26 mouse cellular contexts compared by ENCODE assay signal in the genomic region with DNA sequence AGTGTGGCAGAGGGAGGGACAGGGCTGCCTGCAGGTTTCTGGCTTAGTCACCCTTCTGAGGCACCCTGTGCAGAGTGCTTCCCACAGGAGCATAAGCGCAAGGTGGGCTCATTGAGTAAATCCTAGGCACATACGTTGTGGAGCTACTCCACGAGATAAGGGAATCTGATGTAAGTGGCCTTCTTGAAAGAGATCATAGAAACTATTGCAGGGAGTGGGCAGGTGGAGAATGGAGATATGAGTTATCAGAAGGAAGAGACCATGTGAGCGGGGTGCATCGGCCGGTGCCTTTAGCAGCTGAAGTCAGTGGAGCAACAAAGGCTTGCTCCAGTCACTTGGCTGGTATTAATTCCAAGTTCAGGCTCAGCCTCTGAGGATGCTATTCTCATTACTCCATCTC. TPM values are rescaled to one million over a fixed set of nuclear protein-coding genes. Genes with fewer than 3 reads are reported as not detected.
DNase-seq lines count a peak whose midpoint lies in the region; ATAC-seq and TF ChIP-seq lines count a peak whose summit lies in the region.
"Had no signal": no experiment of that assay in that cellular context is flagged by ENCODE, and none has a peak within 500 bp of the region (broad histone marks: within the 10 kb centered on the region; RNA-seq: fewer than 3 reads in every experiment).

No protein-coding gene starts in this region.

- peaks cover 9% of the 10 kb centered on the region; the same call in 1 of the 2 replicates for H3K9me3 ChIP-seq in liver, embryonic 12.5 days (replicated peaks)
- peaks cover 4% of the 10 kb centered on the region; the same call in 1 of the 2 replicates for H3K9me3 ChIP-seq in liver, postnatal 0 days (ENCODE audit: low read length)
- H3K9me3 ChIP-seq in kidney, embryonic 15.5 days (replicated peaks): peaks cover 14% of the 10 kb centered on the region
- no peaks in the 10 kb centered on the region for H3K9me3 ChIP-seq in midbrain, embryonic 15.5 days
- H3K9me3 ChIP-seq: hindbrain, embryonic 15.5 days had no signal

- no peak overlapping the region for H3K27ac ChIP-seq in liver, embryonic 12.5 days
- no peak overlapping the region for H3K27ac ChIP-seq in liver, postnatal 0 days (ENCODE audit: low read depth)
- H3K27ac ChIP-seq in kidney, embryonic 15.5 days: no peak overlapping the region
- no peak overlapping the region for H3K27ac ChIP-seq in midbrain, embryonic 15.5 days
- H3K27ac ChIP-seq: gastrocnemius, adult 2 months; heart, embryonic 13.5 days; hindbrain, embryonic 10.5 days; hindbrain, embryonic 15.5 days; neural tube, embryonic 13.5 days had no signal

- TF ChIP-seq CTCF in liver, postnatal 0 days (IDR thresholded peaks at IDR 0.05; ENCODE audit: low read depth): no peak

- peak overlapping the region; percentile 36 for H3K4me2 ChIP-seq in liver, embryonic 12.5 days
- no peak overlapping the region for H3K4me2 ChIP-seq in liver, postnatal 0 days (ENCODE audit: low read depth, low read length)
- H3K4me2 ChIP-seq in kidney, embryonic 15.5 days: no peak overlapping the region
- no peak overlapping the region for H3K4me2 ChIP-seq in midbrain, embryonic 15.5 days
- H3K4me2 ChIP-seq: heart, embryonic 13.5 days; hindbrain, embryonic 15.5 days; lung, embryonic 14.5 days; midbrain, embryonic 12.5 days; neural tube, embryonic 13.5 days had no signal

- peak; percentile 44 for DNase-seq in MEL-GATA-1-ER (ENCODE audit: extremely low read depth, low read depth)
- DNase-seq in c-Kit-positive CD71-positive TER-119-positive erythroid progenitor cells, embryonic 14.5 days (ENCODE audit: low spot score): peak; percentile 71
- DNase-seq in liver, postnatal 0 days: no peak
- no peak for DNase-seq in adrenal gland, postnatal 4 days (ENCODE audit: low spot score in 2 of 2)
- no peak for DNase-seq in lung, postnatal 14 days
- DNase-seq: adrenal gland, postnatal 25 days; B cell, adult 2 months; cerebellum, adult 11 months; cerebellum, adult 9-11 months; gastrocnemius, adult 2 months; heart, postnatal 14 days; kidney, adult 9 months; kidney, postnatal 14 days; left cerebral cortex, postnatal 4 days; lung, embryonic 14.5 days; right cerebral cortex, postnatal 4 days had no signal

- no peaks in the 10 kb centered on the region for H3K36me3 ChIP-seq in liver, embryonic 12.5 days
- H3K36me3 ChIP-seq in liver, postnatal 0 days (replicated peaks; ENCODE audit: insufficient read depth, low read length): no peaks in the 10 kb centered on the region
- peaks cover 5% of the 10 kb centered on the region for H3K36me3 ChIP-seq in kidney, embryonic 15.5 days
- H3K36me3 ChIP-seq in midbrain, embryonic 15.5 days (replicated peaks): no peaks in the 10 kb centered on the region
- H3K36me3 ChIP-seq: hindbrain, embryonic 15.5 days had no signal

- peak; percentile 91 for ATAC-seq in liver, embryonic 12.5 days
- ATAC-seq in liver, postnatal 0 days: peak; percentile 60
- ATAC-seq in kidney, embryonic 15.5 days (replicated peaks; ENCODE audit: low FRiP score): no peak
- ATAC-seq in midbrain, embryonic 15.5 days (replicated peaks): no peak
- ATAC-seq: forebrain, embryonic 16.5 days had no signal

- 22% methylated on average over 6 of the region's 6 CpGs for WGBS in liver, embryonic 12.5 days (ENCODE audit: insufficient replicate concordance)
- WGBS in liver, postnatal 0 days (ENCODE audit: insufficient replicate concordance): 55% methylated on average over 6 of the region's 6 CpGs
- 91% methylated on average over 6 of the region's 6 CpGs for WGBS in kidney, embryonic 15.5 days
- WGBS in midbrain, embryonic 15.5 days: 90% methylated on average over 6 of the region's 6 CpGs

- no peaks in the 10 kb centered on the region for H3K27me3 ChIP-seq in liver, embryonic 12.5 days (replicated peaks)
- no peaks in the 10 kb centered on the region for H3K27me3 ChIP-seq in liver, postnatal 0 days (ENCODE audit: insufficient read depth, low read length)
- no peaks in the 10 kb centered on the region for H3K27me3 ChIP-seq in kidney, embryonic 15.5 days
- H3K27me3 ChIP-seq in midbrain, embryonic 15.5 days (replicated peaks): no peaks in the 10 kb centered on the region
- H3K27me3 ChIP-seq: heart, embryonic 13.5 days; hindbrain, embryonic 15.5 days; midbrain, embryonic 12.5 days; neural tube, embryonic 13.5 days had no signal

- TF ChIP-seq EP300 in liver, postnatal 0 days (IDR thresholded peaks at IDR 0.05; ENCODE audit: low read depth): peak; percentile 52; the same call in 1 of the 2 replicates

- H3K4me3 ChIP-seq in liver, embryonic 12.5 days: no peak overlapping the region
- no peak overlapping the region for H3K4me3 ChIP-seq in liver, postnatal 0 days (ENCODE audit: low read depth, low read length)
- no peak overlapping the region for H3K4me3 ChIP-seq in kidney, embryonic 15.5 days (replicated peaks)
- H3K4me3 ChIP-seq in midbrain, embryonic 15.5 days: no peak overlapping the region
- H3K4me3 ChIP-seq: erythroblast, embryonic 14.5 days; gastrocnemius, adult 2 months; heart, embryonic 13.5 days; hindbrain, embryonic 10.5 days; hindbrain, embryonic 15.5 days; midbrain, embryonic 12.5 days; neural tube, embryonic 13.5 days had no signal

- H3K9ac ChIP-seq in liver, embryonic 12.5 days: no peak overlapping the region
- H3K9ac ChIP-seq in liver, postnatal 0 days (replicated peaks): no peak overlapping the region
- no peak overlapping the region for H3K9ac ChIP-seq in kidney, embryonic 15.5 days
- H3K9ac ChIP-seq in midbrain, embryonic 15.5 days: no peak overlapping the region
- H3K9ac ChIP-seq: heart, embryonic 13.5 days; hindbrain, embryonic 15.5 days; lung, embryonic 14.5 days; midbrain, embryonic 12.5 days; neural tube, embryonic 13.5 days had no signal

- H3K4me1 ChIP-seq in liver, embryonic 12.5 days: peaks cover 28% of the 10 kb centered on the region
- H3K4me1 ChIP-seq in liver, postnatal 0 days (ENCODE audit: insufficient read depth): no peaks in the 10 kb centered on the region
- peaks cover 19% of the 10 kb centered on the region for H3K4me1 ChIP-seq in kidney, embryonic 15.5 days
- no peaks in the 10 kb centered on the region; the same call in 1 of the 2 replicates for H3K4me1 ChIP-seq in midbrain, embryonic 15.5 days
- H3K4me1 ChIP-seq: hindbrain, embryonic 15.5 days; neural tube, embryonic 13.5 days had no signal

RNA-seq across cellular contexts. Expression of a gene that starts 4.9 kb away (rescaled TPM):
- 0.04 and 0.06 TPM in 2 replicates for polyA plus RNA-seq in liver, embryonic 12.5 days (2016; fragmentation: Nextera tagmentation; extraction: Ambion mirVana)
- not detected in 2 replicates for polyA plus RNA-seq in liver, postnatal 0 days (2015; fragmentation: Nextera tagmentation; extraction: Ambion mirVana)
- under 1 TPM; 0.34 to 0.70 TPM for total RNA-seq in adrenal gland, postnatal 4 days (2021)
- polyA plus RNA-seq in kidney, embryonic 15.5 days (2015; fragmentation: Nextera tagmentation; extraction: Ambion mirVana): 0.22 and 0.28 TPM in 2 replicates
- polyA plus RNA-seq in midbrain, embryonic 15.5 days (2015; fragmentation: Nextera tagmentation; extraction: Ambion mirVana): 0.28 and 0.34 TPM in 2 replicates
- polyA plus RNA-seq: erythroblast, embryonic 14.5 days had no signal

RNA-seq across cellular contexts. Expression of a gene that starts 45.8 kb away (rescaled TPM):
- polyA plus RNA-seq in liver, embryonic 12.5 days (2016; fragmentation: Nextera tagmentation; extraction: Ambion mirVana): 12.1 and 12.6 TPM in 2 replicates
- polyA plus RNA-seq in liver, postnatal 0 days (2015; fragmentation: Nextera tagmentation; extraction: Ambion mirVana): 5.1 and 5.4 TPM in 2 replicates
- 10 to 100 TPM; 68.0 to 69.9 TPM for total RNA-seq in adrenal gland, postnatal 4 days (2021)
- polyA plus RNA-seq in kidney, embryonic 15.5 days (2015; fragmentation: Nextera tagmentation; extraction: Ambion mirVana): 37.5 and 43.8 TPM in 2 replicates
- polyA plus RNA-seq in midbrain, embryonic 15.5 days (2015; fragmentation: Nextera tagmentation; extraction: Ambion mirVana): 40.1 and 42.2 TPM in 2 replicates

Comparison
In these comparisons a context has a peak if more than half of its experiments do, and no peak if none do; other contexts are left out.
1. DNase-seq: peak in MEL-GATA-1-ER (single experiment) and c-Kit-positive CD71-positive TER-119-positive erythroid progenitor cells, embryonic 14.5 days (single experiment); none in liver, postnatal 0 days (single experiment), adrenal gland, postnatal 4 days (0 of 2) and lung, postnatal 14 days (single experiment).
2. ATAC-seq: peak in liver, embryonic 12.5 days (single experiment) and liver, postnatal 0 days (single experiment); none in kidney, embryonic 15.5 days (single experiment) and midbrain, embryonic 15.5 days (single experiment).